Mouse (Mus musculus) liver, adult 2 months (tissue): ENCODE data around the gene Sbno2. TPM values are rescaled to one million over a fixed set of nuclear protein-coding genes. Genes with fewer than 3 reads are reported as not detected.

Experiments used
- DNase-seq: peaks from one replicate; pipeline ENCODE4 v3.0.0-alpha.2; 2011; ENCODE audit warnings: low read depth, low spot score; ENCODE audit errors: extremely low read depth
- H3K27ac ChIP-seq: fragments of 200-500 bp; replicated peaks from 2 replicates; pipeline ENCODE4 v1.5.1; 2012; ENCODE audit warnings: low read depth, mild to moderate bottlenecking, control low read depth, inconsistent platforms, low read length; ENCODE audit not compliant: insufficient read depth
- H3K27me3 ChIP-seq: fragments of 200-500 bp; 2 replicates; pipeline ENCODE4 v1.6.1; 2012; ENCODE audit warnings: mild to moderate bottlenecking, moderate library complexity, low read length, inconsistent platforms; ENCODE audit not compliant: control insufficient read depth, insufficient read depth
- H3K36me3 ChIP-seq: fragments of 200-500 bp; 2 replicates; pipeline ENCODE4 v1.6.1; 2012; ENCODE audit warnings: low read length, inconsistent platforms; ENCODE audit not compliant: control insufficient read depth, insufficient read depth
- H3K4me1 ChIP-seq: fragments of 200-500 bp; 2 replicates; pipeline ENCODE4 v1.6.1; 2011; ENCODE audit warnings: low read length; ENCODE audit not compliant: control insufficient read depth, insufficient read depth
- H3K4me3 ChIP-seq: fragments of 200-500 bp; 2 replicates; pipeline ENCODE4 v1.5.1; 2011; ENCODE audit warnings: low read depth, mild to moderate bottlenecking, control low read depth, low read length, moderate library complexity; ENCODE audit not compliant: insufficient read depth
- H3K79me2 ChIP-seq: fragments of 200-500 bp; 2 replicates; pipeline ENCODE4 v1.6.1; 2012; ENCODE audit warnings: inconsistent platforms, mild to moderate bottlenecking, low read length, moderate library complexity; ENCODE audit not compliant: control insufficient read depth, insufficient read depth
- H3K9ac ChIP-seq: fragments of 200-500 bp; 2 replicates; pipeline ENCODE4 v1.6.1; 2012; ENCODE audit warnings: low read depth, mild to moderate bottlenecking, control low read depth, inconsistent platforms, low read length
- CTCF ChIP-seq: fragments of 200-500 bp; IDR thresholded peaks from 2 replicates; pipeline ENCODE4 v1.5.1; 2011; ENCODE audit warnings: low read depth, low read length, control low read depth
- POLR2A ChIP-seq: fragments of 200-500 bp; IDR thresholded peaks from 2 replicates; pipeline ENCODE4 v1.6.1; 2011; ENCODE audit warnings: low read length, control low read depth; ENCODE audit not compliant: insufficient read depth; ENCODE audit errors: extremely low read depth
- WGBS: fragments of 180-500 bp; shearing (Covaris S2); methylation state at CpG from one replicate; pipeline ENCODE4 v1.1.7; 2018; 5-methylcytosine and 5-hydroxymethylcytosine counted together
- polyA plus RNA-seq: library from polyadenylated mRNA; depleted of rRNA; stranded (reverse); fragments of >200 nt; gene quantifications from 2 replicates; pipeline ENCODE4 v1.2.3, GENCODE M21; 2012
- total RNA-seq: library from RNA; depleted of rRNA; stranded (reverse); fragments of >200 nt; gene quantifications from 2 replicates; pipeline ENCODE4 v1.2.3, GENCODE M21; 2014

Gene Sbno2
- total and polyA plus RNA-seq, 2 experiments, result 8.9 to 25.9 TPM

- Histone ChIP-seq H3K9ac (peak overlapping the region; percentile 68), H3K27ac (peak overlapping the region; percentile 93), H3K27me3 (no peaks in the 10 kb centered on the region), H3K4me1 (peaks cover 21% of the 10 kb centered on the region), H3K79me2 (peaks cover 35% of the 10 kb centered on the region), H3K4me3 (peak overlapping the region; percentile 52), H3K36me3 (no peaks in the 10 kb centered on the region)
- WGBS, result 2% methylated on average over 27 of the region's 27 CpGs
- peak; percentile 92 for DNase-seq
- TF ChIP-seq POLR2A, result no peak
- TF ChIP-seq CTCF, result peak; percentile 96
Measured at GRCm38 (mm10) chr10:80114341-80115284, 9.2 kb upstream of the Sbno2 start.

- H3K9ac ChIP-seq, result no peak overlapping the region
- no peak for TF ChIP-seq CTCF
- TF ChIP-seq POLR2A, result no peak
- H3K4me1 ChIP-seq, result peaks cover 6% of the 10 kb centered on the region
- H3K79me2 ChIP-seq, result no peaks in the 10 kb centered on the region
- no peak overlapping the region for H3K4me3 ChIP-seq
- no peaks in the 10 kb centered on the region for H3K27me3 ChIP-seq
- H3K36me3 ChIP-seq, result no peaks in the 10 kb centered on the region
- DNase-seq, result no peak
- no peak overlapping the region for H3K27ac ChIP-seq
- WGBS, result 51% methylated on average over 6 of the region's 6 CpGs
Measured at GRCm38 (mm10) chr10:80107678-80108077, 2.3 kb upstream of the Sbno2 start.

- Histone ChIP-seq H3K27ac (no peak overlapping the region), H3K9ac (no peak overlapping the region), H3K79me2 (peaks cover 9% of the 10 kb centered on the region; the same call in 1 of the 2 replicates), H3K4me1 (peaks cover 8% of the 10 kb centered on the region), H3K4me3 (no peak overlapping the region), H3K27me3 (no peaks in the 10 kb centered on the region), H3K36me3 (no peaks in the 10 kb centered on the region)
- no peak for DNase-seq
- 86% methylated on average over 5 of the region's 5 CpGs for WGBS
- no peak for TF ChIP-seq POLR2A
Measured at GRCm38 (mm10) chr10:80105926-80106325, 555 bp upstream of the Sbno2 start.

GRCm38 (mm10) chr10:80104181-80104580, 1.2 kb downstream of the Sbno2 start:
- H3K4me3 ChIP-seq, result no peak overlapping the region
- no peak overlapping the region for H3K9ac ChIP-seq
- H3K27ac ChIP-seq, result no peak overlapping the region
- peaks cover 21% of the 10 kb centered on the region for H3K4me1 ChIP-seq
- TF ChIP-seq POLR2A, result no peak
- no peak for TF ChIP-seq CTCF
- peaks cover 24% of the 10 kb centered on the region for H3K79me2 ChIP-seq
- WGBS, result 75% methylated on average over 3 of the region's 3 CpGs
- DNase-seq, result no peak
- no peaks in the 10 kb centered on the region for H3K36me3 ChIP-seq
- H3K27me3 ChIP-seq, result no peaks in the 10 kb centered on the region

- Histone ChIP-seq H3K79me2 (peaks cover 33% of the 10 kb centered on the region), H3K27ac (peak overlapping the region; percentile 52), H3K4me3 (no peak overlapping the region), H3K9ac (no peak overlapping the region), H3K36me3 (no peaks in the 10 kb centered on the region), H3K27me3 (no peaks in the 10 kb centered on the region), H3K4me1 (peaks cover 30% of the 10 kb centered on the region)
- no peak for TF ChIP-seq CTCF
- TF ChIP-seq POLR2A, result no peak
- 70% methylated on average over 2 of the region's 2 CpGs for WGBS
- no peak for DNase-seq
Measured at GRCm38 (mm10) chr10:80103032-80103431, 2.3 kb downstream of the Sbno2 start.
